Mouse (Mus musculus): ENCODE measurements around the gene Gigyf1. TPM values are rescaled to one million over a fixed set of nuclear protein-coding genes. Genes with fewer than 3 reads are reported as not detected.

Gene Gigyf1
- polyA plus RNA-seq, 1 experiment, result 33.5 TPM

GRCm38 (mm10) chr5:137511706-137512105, 6.6 kb upstream of the Gigyf1 start:
- peak overlapping the region; percentile 99 for H3K9ac ChIP-seq (ENCODE audit: low read depth, poor library complexity, severe bottlenecking)
- no peak for TF ChIP-seq POLR2A (IDR thresholded peaks at IDR 0.05; ENCODE audit: insufficient read depth, low read length)
- TF ChIP-seq EP300 (IDR thresholded peaks at IDR 0.05; ENCODE audit: insufficient read depth, low read depth, low read length), result no peak
- TF ChIP-seq CTCF (IDR thresholded peaks at IDR 0.05; ENCODE audit: low read depth, low read length), result no peak
- H3K27ac ChIP-seq (ENCODE audit: insufficient read depth, low read length), result no peak overlapping the region
- no peaks in the 10 kb centered on the region for H3K9me3 ChIP-seq (replicated peaks; ENCODE audit: control insufficient read depth, insufficient read depth, low read length, poor library complexity, severe bottlenecking)
- H3K4me1 ChIP-seq (ENCODE audit: control insufficient read depth, insufficient read depth, low read length), result peaks cover 1% of the 10 kb centered on the region
- H3K4me3 ChIP-seq (ENCODE audit: low read depth, low read length), result peak overlapping the region; percentile 74
- H3K36me3 ChIP-seq (ENCODE audit: control insufficient read depth, insufficient read depth, low read length, poor library complexity, severe bottlenecking), result no peaks in the 10 kb centered on the region
- no peaks in the 10 kb centered on the region for H3K27me3 ChIP-seq (ENCODE audit: control insufficient read depth, insufficient read depth, low read length, poor library complexity, severe bottlenecking)

DNA sequence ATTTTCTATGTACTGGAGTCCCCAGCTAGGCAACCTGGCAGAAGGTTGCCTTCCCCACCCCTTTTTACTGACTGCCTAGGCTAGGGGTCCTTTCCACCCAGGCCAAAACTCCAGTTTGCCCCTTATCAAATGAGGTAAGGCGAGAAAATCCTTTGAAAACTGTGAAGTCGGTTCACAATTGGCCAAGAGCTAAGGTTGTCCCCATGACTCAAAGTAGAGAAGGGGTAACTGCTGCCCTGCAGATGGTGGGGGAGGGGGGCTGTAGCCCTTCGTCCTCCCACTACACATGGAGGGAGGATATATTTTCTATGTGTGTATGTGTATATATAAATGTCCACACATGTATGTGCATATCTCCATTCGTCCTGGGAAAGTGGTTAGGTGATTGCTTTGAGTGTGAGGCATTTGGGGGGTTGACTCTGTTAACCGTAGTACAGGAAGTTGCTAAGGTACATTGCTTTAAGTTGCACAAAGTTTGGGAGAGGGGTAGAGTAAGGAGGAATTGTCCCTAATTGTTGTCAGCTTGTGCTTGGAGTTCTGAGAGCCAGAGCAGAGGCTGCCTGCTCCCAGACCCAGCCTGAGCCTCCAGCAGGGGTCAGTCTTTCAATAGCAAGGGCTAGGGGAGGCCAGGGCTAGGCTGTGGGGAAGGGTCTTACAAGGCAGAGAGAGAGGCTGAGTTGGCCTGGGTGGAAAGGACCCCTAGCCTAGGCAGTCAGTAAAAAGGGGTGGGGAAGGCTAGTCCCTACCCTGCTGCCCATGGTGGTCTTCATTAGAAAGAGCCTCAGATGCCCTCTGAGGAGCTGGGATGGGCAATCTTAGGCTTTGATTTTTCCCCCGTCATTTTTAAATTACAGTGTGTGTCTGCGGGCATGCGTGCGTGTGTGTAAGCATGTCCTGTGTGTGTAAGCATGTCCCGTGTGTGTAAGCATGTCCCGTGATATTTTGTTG, 5.2 kb upstream of the Gigyf1 start:
- Histone ChIP-seq H3K9ac (ENCODE audit: low read depth, poor library complexity, severe bottlenecking) (no peak overlapping the region), H3K36me3 (ENCODE audit: control insufficient read depth, insufficient read depth, low read length, poor library complexity, severe bottlenecking) (no peaks in the 10 kb centered on the region), H3K4me3 (ENCODE audit: low read depth, low read length) (no peak overlapping the region), H3K9me3 (replicated peaks; ENCODE audit: control insufficient read depth, insufficient read depth, low read length, poor library complexity, severe bottlenecking) (no peaks in the 10 kb centered on the region), H3K27me3 (ENCODE audit: control insufficient read depth, insufficient read depth, low read length, poor library complexity, severe bottlenecking) (no peaks in the 10 kb centered on the region), H3K27ac (ENCODE audit: insufficient read depth, low read length) (no peak overlapping the region), H3K4me1 (ENCODE audit: control insufficient read depth, insufficient read depth, low read length) (peaks cover 1% of the 10 kb centered on the region)
- TF ChIP-seq EP300 (IDR thresholded peaks at IDR 0.05; ENCODE audit: insufficient read depth, low read depth, low read length) (no peak), POLR2A (IDR thresholded peaks at IDR 0.05; ENCODE audit: insufficient read depth, low read length) (no peak), CTCF (IDR thresholded peaks at IDR 0.05; ENCODE audit: low read depth, low read length) (peak; percentile 82)

- H3K36me3 ChIP-seq (ENCODE audit: control insufficient read depth, insufficient read depth, low read length, poor library complexity, severe bottlenecking), result peaks cover 6% of the 10 kb centered on the region; the same call in 1 of the 2 replicates
- TF ChIP-seq EP300 (IDR thresholded peaks at IDR 0.05; ENCODE audit: insufficient read depth, low read depth, low read length), result no peak
- TF ChIP-seq POLR2A (IDR thresholded peaks at IDR 0.05; ENCODE audit: insufficient read depth, low read length), result no peak
- no peaks in the 10 kb centered on the region for H3K27me3 ChIP-seq (ENCODE audit: control insufficient read depth, insufficient read depth, low read length, poor library complexity, severe bottlenecking)
- H3K4me3 ChIP-seq (ENCODE audit: low read depth, low read length), result no peak overlapping the region
- no peak overlapping the region for H3K9ac ChIP-seq (ENCODE audit: low read depth, poor library complexity, severe bottlenecking)
- no peaks in the 10 kb centered on the region for H3K9me3 ChIP-seq (replicated peaks; ENCODE audit: control insufficient read depth, insufficient read depth, low read length, poor library complexity, severe bottlenecking)
- peaks cover 1% of the 10 kb centered on the region for H3K4me1 ChIP-seq (ENCODE audit: control insufficient read depth, insufficient read depth, low read length)
- H3K27ac ChIP-seq (ENCODE audit: insufficient read depth, low read length), result no peak overlapping the region
Observed at GRCm38 (mm10) chr5:137513951-137514721, 4.2 kb upstream of the Gigyf1 start.

DNA sequence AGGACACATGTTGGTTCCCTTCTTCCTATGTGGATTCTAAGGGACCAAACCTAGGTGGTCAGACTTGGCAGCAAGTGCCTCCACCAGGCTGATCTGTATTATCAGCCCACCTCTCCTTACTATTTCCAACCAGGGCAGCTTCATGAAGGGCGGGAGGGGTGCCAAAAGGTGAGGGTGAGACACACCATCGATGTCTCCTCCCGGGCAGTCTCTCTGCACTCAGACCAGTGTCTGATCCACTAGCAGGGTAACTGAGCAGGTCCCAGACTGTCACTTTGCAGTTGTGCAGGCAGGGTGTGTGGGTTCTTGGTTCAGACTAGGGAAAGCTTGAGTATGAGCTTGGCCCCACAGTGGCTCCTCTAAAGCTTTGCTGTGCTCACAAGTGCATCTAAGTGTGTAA, 3.5 kb upstream of the Gigyf1 start:
- Histone ChIP-seq H3K4me3 (ENCODE audit: low read depth, low read length) (no peak overlapping the region), H3K27me3 (ENCODE audit: control insufficient read depth, insufficient read depth, low read length, poor library complexity, severe bottlenecking) (no peaks in the 10 kb centered on the region), H3K4me1 (ENCODE audit: control insufficient read depth, insufficient read depth, low read length) (peaks cover 1% of the 10 kb centered on the region), H3K9me3 (replicated peaks; ENCODE audit: control insufficient read depth, insufficient read depth, low read length, poor library complexity, severe bottlenecking) (no peaks in the 10 kb centered on the region), H3K9ac (ENCODE audit: low read depth, poor library complexity, severe bottlenecking) (no peak overlapping the region), H3K36me3 (ENCODE audit: control insufficient read depth, insufficient read depth, low read length, poor library complexity, severe bottlenecking) (peaks cover 12% of the 10 kb centered on the region), H3K27ac (ENCODE audit: insufficient read depth, low read length) (no peak overlapping the region)
- TF ChIP-seq CTCF (IDR thresholded peaks at IDR 0.05; ENCODE audit: low read depth, low read length) (no peak), EP300 (IDR thresholded peaks at IDR 0.05; ENCODE audit: insufficient read depth, low read depth, low read length) (no peak), POLR2A (IDR thresholded peaks at IDR 0.05; ENCODE audit: insufficient read depth, low read length) (no peak)

DNA sequence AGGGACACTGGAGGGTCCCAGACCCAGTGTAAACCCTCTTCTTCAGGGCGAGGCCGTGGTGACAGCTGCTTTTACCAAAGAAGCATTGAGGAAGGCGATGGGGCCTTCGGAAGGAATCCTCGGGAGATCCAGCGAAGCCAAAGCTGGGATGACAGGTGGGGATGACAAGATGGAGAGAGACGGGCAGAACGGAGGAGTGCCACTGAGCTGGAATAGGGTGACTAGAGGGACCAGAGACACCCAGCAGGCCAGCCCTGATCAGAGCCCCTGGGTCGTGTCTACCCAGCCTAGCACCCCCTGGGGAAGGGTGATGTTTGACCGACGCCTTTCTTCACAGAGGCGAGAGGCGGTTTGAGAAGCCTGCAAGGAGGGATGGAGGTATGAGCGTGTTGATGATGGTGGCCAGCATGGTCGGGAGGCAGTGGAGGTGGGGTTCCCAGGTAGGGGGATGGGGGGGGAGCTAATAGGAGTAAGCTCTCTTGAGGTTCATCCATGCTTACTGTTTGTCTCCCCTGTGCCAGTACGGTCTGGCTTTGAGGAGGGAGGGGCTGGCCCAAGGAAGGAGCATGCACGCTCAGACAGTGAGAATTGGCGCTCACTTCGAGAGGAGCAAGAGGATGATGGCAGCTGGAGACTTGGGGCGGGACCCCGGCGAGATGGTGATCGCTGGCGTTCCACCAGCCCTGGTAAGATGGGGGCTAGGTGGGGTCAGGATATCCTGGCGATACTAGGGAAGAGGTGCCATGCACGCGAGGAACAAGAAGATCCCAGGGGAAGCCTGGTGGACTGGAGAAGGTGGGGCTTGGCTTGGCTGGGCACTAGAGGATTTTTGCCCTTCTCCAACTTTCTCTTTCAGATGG, 1.6 kb downstream of the Gigyf1 start:
- H3K27me3 ChIP-seq (ENCODE audit: control insufficient read depth, insufficient read depth, low read length, poor library complexity, severe bottlenecking), result no peaks in the 10 kb centered on the region

More for the DNA sequence above, 1.6 kb downstream of the Gigyf1 start:
- Histone ChIP-seq H3K4me3 (ENCODE audit: low read depth, low read length) (no peak overlapping the region), H3K9me3 (replicated peaks; ENCODE audit: control insufficient read depth, insufficient read depth, low read length, poor library complexity, severe bottlenecking) (no peaks in the 10 kb centered on the region), H3K9ac (ENCODE audit: low read depth, poor library complexity, severe bottlenecking) (no peak overlapping the region), H3K4me1 (ENCODE audit: control insufficient read depth, insufficient read depth, low read length) (peaks cover 6% of the 10 kb centered on the region), H3K27ac (ENCODE audit: insufficient read depth, low read length) (no peak overlapping the region), H3K36me3 (ENCODE audit: control insufficient read depth, insufficient read depth, low read length, poor library complexity, severe bottlenecking) (peaks cover 47% of the 10 kb centered on the region)
- no peak for TF ChIP-seq POLR2A (IDR thresholded peaks at IDR 0.05; ENCODE audit: insufficient read depth, low read length)
- no peak for TF ChIP-seq EP300 (IDR thresholded peaks at IDR 0.05; ENCODE audit: insufficient read depth, low read depth, low read length)
